Mouse (Mus musculus): ENCODE measurements around the gene Npff.
A peak's percentile ranks its signal among the peaks of the same experiment; 100 is the strongest.

Gene Npff

GRCm38 (mm10) chr15:102519211-102520141 is 5.3 kb downstream of the Npff start:
- DNase-seq (ENCODE audit: low spot score in 2 of 2), result no peak

- no peak for DNase-seq (ENCODE audit: low spot score in 2 of 2)
Observed at GRCm38 (mm10) chr15:102518859-102519201, 5.9 kb downstream of the Npff start.

GRCm38 (mm10) chr15:102517976-102518858 is 6.5 kb downstream of the Npff start, which contains the start of gene Tarbp2:
Gene Tarbp2, plus strand, starts transcription at chr15:102518192.
- DNase-seq (ENCODE audit: low spot score in 2 of 2), result peak; percentile 98 to 99

- DNase-seq (ENCODE audit: low spot score in 2 of 2), result no peak
Observed at GRCm38 (mm10) chr15:102517631-102517975, 7.1 kb downstream of the Npff start.

GRCm38 (mm10) chr15:102516728-102517404 is 7.9 kb downstream of the Npff start, which contains the start of gene Map3k12:
Gene Map3k12, minus strand, starts transcription at chr15:102517064.
- DNase-seq (ENCODE audit: low spot score in 2 of 2), result peak; percentile 62 to 65

- no peak for DNase-seq (ENCODE audit: low spot score in 2 of 2)
Observed at GRCm38 (mm10) chr15:102516293-102516692, 8.4 kb downstream of the Npff start.

DNA sequence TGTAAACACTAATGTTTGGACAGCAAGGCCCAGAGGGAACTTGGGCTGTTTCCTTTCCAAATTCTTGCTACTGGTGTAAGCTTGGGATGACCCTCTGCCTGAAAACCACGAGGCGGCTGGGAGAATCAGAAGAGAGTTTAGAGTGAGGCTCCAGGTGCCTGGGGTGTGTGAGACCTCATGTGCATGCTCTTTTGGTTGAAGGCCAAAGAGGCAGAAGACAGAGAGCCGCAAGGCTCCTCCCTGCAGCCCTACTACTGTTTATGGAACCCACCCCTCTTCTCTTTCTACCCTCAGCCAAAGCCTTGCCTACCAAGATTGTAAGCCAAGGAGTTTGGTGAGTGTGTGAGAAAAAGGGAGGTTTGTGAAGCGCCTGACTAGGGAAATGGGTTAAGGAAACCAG is 9.0 kb downstream of the Npff start:
- DNase-seq (ENCODE audit: low spot score in 2 of 2), result no peak

DNA sequence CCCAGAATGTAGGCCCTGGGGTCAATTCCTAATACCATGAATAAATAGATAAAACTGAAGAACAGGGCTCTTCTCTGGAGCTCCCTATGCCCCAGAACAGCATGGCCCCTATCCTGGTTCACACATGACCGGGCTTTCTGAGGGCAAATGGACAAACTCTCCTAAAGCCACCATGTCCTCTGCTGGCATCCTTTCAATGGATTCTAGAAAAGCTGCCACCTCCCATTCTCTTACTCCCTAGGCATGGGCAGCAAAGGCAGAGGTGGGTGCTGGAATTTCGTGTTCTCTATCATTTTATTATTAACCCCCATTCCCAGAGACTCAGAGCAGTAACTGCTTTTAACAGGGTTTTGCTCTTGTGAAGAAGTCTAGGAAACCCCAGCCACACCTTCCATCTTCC is 9.5 kb downstream of the Npff start:
- DNase-seq (ENCODE audit: low spot score in 2 of 2), result no peak

DNA sequence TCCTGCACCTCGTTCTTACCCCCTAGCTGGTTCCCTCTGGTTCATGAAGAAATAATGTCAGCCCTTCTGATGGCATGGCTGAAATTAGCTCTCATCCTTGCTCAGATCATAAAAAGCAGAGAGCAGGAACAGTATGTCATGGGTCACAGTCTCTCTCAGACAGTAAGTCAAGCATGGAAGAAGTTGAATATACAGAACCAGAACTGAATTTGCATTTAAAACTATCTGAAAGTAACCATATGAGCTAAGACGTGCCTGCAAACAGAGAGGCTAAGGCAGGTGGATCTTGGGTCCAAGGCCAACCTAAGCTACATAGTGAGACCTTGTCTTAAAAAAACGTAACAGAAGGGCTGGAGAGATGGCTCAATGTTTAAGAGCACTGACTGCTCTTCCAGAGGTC is 11.7 kb downstream of the Npff start:
- DNase-seq (ENCODE audit: low spot score in 2 of 2), result no peak

- no peak for DNase-seq (ENCODE audit: low spot score in 2 of 2)
Observed at GRCm38 (mm10) chr15:102512471-102512870, 12.3 kb downstream of the Npff start.

- no peak for DNase-seq (ENCODE audit: low spot score in 2 of 2)
Observed at GRCm38 (mm10) chr15:102512010-102512409, 12.7 kb downstream of the Npff start.

DNA sequence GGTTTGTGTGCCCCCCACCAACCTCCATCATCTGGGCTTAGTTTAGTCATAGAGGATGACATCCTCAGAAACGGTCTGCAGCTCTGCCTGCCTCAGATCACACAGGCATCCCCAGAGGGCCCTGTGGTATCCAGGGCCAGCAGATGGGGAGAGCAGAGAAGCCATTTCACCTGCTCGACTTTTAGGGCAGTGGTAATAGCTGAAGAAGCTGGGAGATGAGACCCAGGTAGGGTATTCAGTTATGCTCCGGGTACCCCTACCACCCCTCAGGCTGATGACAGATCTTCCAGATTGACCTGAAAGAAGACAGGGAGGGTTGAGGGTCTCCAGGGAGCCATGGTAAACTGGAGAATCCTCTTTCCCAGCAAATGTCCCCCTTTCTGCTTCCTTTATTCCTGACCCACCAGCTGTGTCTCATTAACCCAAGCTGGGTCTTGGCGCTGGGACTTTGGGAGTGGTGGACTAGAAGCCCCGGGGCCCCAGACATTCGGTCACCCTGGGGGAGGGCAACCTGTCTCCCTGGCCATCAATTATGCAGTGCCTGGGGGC is 13.4 kb downstream of the Npff start:
- no peak for DNase-seq (ENCODE audit: low spot score in 2 of 2)

DNA sequence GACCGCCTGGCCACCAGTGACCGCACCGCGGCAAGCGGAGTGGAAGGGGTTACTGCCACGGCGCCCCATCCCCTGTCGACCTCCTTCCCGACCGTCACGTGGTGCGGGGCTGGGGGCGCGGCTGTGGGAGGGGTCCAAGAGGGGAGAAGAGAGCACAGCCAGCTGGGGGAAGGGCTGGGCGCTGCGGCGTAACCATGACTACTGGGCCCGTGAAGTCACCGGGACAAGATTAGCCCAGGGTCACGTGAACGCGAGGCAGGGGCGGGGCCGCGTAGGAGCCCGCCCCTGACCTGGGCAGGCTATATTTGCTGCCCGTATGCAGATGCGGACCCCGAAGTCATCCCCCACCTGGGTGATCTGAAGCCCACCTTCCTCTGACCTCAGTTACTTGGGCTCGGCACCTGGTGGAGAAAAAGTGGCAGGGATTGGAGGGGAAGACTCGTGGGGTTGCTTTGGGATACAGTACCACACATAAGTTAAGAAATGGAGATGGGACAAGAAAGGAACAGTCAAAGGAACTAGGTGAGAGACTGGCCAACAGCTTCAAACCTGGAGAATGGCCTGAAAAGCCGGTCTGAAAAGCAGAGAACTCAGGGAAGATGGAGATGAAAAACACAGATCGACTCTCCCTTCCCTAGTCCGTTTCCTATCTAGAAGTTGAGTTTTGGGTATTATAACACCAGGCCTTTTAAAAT is 14.0 kb downstream of the Npff start:
- DNase-seq (ENCODE audit: low spot score in 2 of 2), result peak; percentile 47 to 84

- no peak for DNase-seq (ENCODE audit: low spot score in 2 of 2)
Observed at GRCm38 (mm10) chr15:102510110-102510509, 14.6 kb downstream of the Npff start.

- no peak for DNase-seq (ENCODE audit: low spot score in 2 of 2)
Observed at GRCm38 (mm10) chr15:102508336-102508735, 16.4 kb downstream of the Npff start.

- no peak for DNase-seq (ENCODE audit: low spot score in 2 of 2)
Observed at GRCm38 (mm10) chr15:102507561-102507960, 17.2 kb downstream of the Npff start.

GRCm38 (mm10) chr15:102506864-102507263 is 17.9 kb downstream of the Npff start:
- DNase-seq (ENCODE audit: low spot score in 2 of 2), result no peak

DNA sequence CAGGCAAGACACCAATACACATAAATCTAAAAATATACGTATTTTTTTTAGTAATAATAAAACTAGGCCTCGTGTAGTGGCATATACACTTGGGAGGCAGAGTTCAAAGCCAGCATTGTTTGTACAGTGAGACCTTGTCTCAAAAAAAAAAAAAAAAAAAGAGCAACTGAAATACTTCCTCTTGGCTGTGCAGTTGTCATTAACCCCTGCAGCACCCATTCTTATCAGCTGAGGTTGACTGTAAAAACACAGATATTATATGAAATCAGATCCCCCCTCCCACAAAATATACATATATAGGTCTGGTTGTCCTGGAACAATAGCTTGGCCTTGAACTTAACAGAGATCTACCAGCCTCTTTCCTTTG is 18.3 kb downstream of the Npff start:
- DNase-seq (ENCODE audit: low spot score in 2 of 2), result no peak

DNA sequence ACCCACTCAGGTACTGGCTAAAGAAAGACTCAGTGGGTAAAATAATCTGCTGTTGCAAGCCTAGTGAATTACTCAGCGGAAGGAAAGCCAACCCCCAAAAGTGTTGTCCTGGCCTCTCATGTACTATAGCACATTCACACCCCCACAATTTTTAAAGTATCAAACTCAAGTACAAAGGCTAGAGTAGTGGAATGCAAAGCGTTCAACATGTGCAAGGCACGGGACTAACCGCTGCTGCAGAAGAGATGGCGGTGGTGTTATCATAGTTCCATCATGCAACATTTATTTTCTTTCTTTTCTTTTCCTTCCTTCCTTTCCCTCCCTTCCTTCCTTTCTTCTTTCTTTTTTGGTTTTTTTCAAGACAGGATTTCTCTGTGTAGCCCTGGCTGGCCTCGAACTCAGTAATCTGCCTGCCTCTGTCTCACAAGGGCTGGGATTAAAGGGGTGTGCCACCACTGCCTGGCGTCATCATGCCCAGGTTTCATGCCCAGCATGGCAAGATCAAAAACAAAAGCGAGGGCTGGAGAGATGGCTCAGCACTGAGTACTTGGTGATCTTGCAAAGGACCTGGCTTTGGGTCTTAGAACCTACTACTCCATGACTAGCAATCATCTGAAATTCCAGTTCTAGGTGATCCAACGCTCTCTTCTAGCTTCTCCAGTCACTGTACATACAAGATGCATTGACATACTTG is 18.8 kb downstream of the Npff start:
- DNase-seq (ENCODE audit: low spot score in 2 of 2), result no peak

DNA sequence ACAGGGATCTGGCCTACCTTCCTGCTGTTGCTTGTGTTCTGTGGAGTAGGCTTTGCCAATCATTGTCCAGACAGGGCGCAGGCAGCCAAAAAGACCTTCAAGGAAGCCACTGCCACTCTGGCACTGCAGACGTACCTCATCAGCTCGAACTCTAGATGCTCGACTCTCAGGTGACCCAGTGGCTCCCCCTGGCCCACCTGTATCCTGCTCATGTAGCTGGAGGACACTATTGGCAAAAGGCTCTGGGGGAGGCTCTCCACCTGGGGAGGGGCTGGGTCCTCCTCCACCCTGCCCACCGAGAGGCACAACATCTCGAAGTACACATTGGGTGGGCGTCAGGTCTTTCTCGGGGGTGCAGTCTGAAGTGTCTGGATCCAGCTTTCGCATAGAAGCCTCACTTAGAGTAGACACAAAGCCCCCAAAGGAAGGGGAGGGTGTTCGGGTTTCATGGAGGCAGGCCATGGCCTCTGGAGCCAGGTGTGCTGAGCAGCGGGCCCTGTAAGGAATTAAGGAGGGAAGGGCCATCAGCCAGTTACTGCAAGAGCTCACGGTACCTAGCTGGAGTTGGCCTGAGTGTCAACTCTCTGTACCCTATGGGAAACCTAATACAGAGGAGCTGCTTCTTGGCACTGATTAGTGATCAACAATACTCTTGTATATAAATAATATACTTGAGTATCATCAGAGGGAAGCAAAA is 19.5 kb downstream of the Npff start:
- no peak for DNase-seq (ENCODE audit: low spot score in 2 of 2)

All from spleen, postnatal 10 days (tissue).